Mouse (Mus musculus) thymus, postnatal 0 days (tissue): ENCODE data around the gene Tbcc. TPM values are rescaled to one million over a fixed set of nuclear protein-coding genes. Genes with fewer than 3 reads are reported as not detected.

Experiments used
- DNase-seq: peaks from one replicate; pipeline ENCODE4 v3.0.0-alpha.2; 2015; ENCODE audit warnings: low spot score
- polyA plus RNA-seq: library from polyadenylated mRNA; unstranded; fragments of >200 nt; fragmentation: Nextera tagmentation; extraction: Ambion mirVana; gene quantifications from 2 replicates; pipeline ENCODE4 v1.2.1, GENCODE M21; 2015

The Tbcc gene
- polyA plus RNA-seq, 1 experiment from 2014 or later, result 60.3 TPM

- DNase-seq, result no peak
Observed at GRCm38 (mm10) chr17:46866836-46867235, 23.6 kb upstream of the Tbcc start.

- peak; percentile 66 for DNase-seq
Observed at GRCm38 (mm10) chr17:46870204-46870798, 20.2 kb upstream of the Tbcc start.

- peak; percentile 28 for DNase-seq
Observed at GRCm38 (mm10) chr17:46870913-46871312, 19.6 kb upstream of the Tbcc start.

- no peak for DNase-seq
Observed at GRCm38 (mm10) chr17:46872806-46873205, 17.7 kb upstream of the Tbcc start.

- DNase-seq, result no peak
Observed at GRCm38 (mm10) chr17:46874133-46874532, 16.4 kb upstream of the Tbcc start.

- no peak for DNase-seq
Observed at GRCm38 (mm10) chr17:46875626-46876025, 14.9 kb upstream of the Tbcc start.

- DNase-seq, result no peak
Observed at GRCm38 (mm10) chr17:46876371-46876950, 14.0 kb upstream of the Tbcc start.

- no peak for DNase-seq
Observed at GRCm38 (mm10) chr17:46877061-46877460, 13.4 kb upstream of the Tbcc start.

- no peak for DNase-seq
Observed at GRCm38 (mm10) chr17:46879841-46880311, 10.6 kb upstream of the Tbcc start.

- DNase-seq, result no peak
Observed at GRCm38 (mm10) chr17:46880322-46880721, 10.2 kb upstream of the Tbcc start.

GRCm38 (mm10) chr17:46881728-46882127, 8.8 kb upstream of the Tbcc start:
- DNase-seq, result no peak

GRCm38 (mm10) chr17:46883107-46883506, 7.4 kb upstream of the Tbcc start:
- no peak for DNase-seq

GRCm38 (mm10) chr17:46884766-46885165, 5.7 kb upstream of the Tbcc start:
- DNase-seq, result no peak

- no peak for DNase-seq
Observed at GRCm38 (mm10) chr17:46885218-46885909, 5.1 kb upstream of the Tbcc start.

GRCm38 (mm10) chr17:46885910-46886643, 4.4 kb upstream of the Tbcc start:
- no peak for DNase-seq

GRCm38 (mm10) chr17:46888511-46889212, 1.8 kb upstream of the Tbcc start:
- DNase-seq, result peak; percentile 74

GRCm38 (mm10) chr17:46889450-46890084, 917 bp upstream of the Tbcc start:
- peak; percentile 50 for DNase-seq

GRCm38 (mm10) chr17:46890843-46891594, 535 bp downstream of the Tbcc start:
- DNase-seq, result peak; percentile 62

- DNase-seq, result no peak
Observed at GRCm38 (mm10) chr17:46895426-46895825, 4.9 kb downstream of the Tbcc start.
